9 mouse cellular contexts compared by ENCODE assay signal in genomic region chr8:79355721-79356434, GRCm38 (mm10). TPM values are rescaled to one million over a fixed set of nuclear protein-coding genes. Genes with fewer than 3 reads are reported as not detected.
DNase-seq lines count a peak whose midpoint lies in the region; ATAC-seq and TF ChIP-seq lines count a peak whose summit lies in the region.
"Had no signal": no experiment of that assay in that cellular context is flagged by ENCODE, and none has a peak within 500 bp of the region (broad histone marks: within the 10 kb centered on the region; RNA-seq: fewer than 3 reads in every experiment).

No protein-coding gene starts in this region.

- no peaks in the 10 kb centered on the region for H3K27me3 ChIP-seq in embryonic facial prominence, embryonic 10.5 days (replicated peaks; ENCODE audit: low read depth, poor library complexity, severe bottlenecking)
- H3K27me3 ChIP-seq in hindbrain, postnatal 0 days (ENCODE audit: insufficient read depth, low read length): no peaks in the 10 kb centered on the region
- H3K27me3 ChIP-seq in neural tube, embryonic 12.5 days (replicated peaks): no peaks in the 10 kb centered on the region

- H3K9me3 ChIP-seq in embryonic facial prominence, embryonic 10.5 days: no peaks in the 10 kb centered on the region
- H3K9me3 ChIP-seq in hindbrain, postnatal 0 days (ENCODE audit: low read length): no peaks in the 10 kb centered on the region
- no peaks in the 10 kb centered on the region for H3K9me3 ChIP-seq in neural tube, embryonic 12.5 days

- peak overlapping the region; percentile 57 for H3K27ac ChIP-seq in embryonic facial prominence, embryonic 10.5 days (replicated peaks)
- H3K27ac ChIP-seq in hindbrain, postnatal 0 days: peak overlapping the region; percentile 18; the same call in 1 of the 2 replicates
- H3K27ac ChIP-seq in neural tube, embryonic 12.5 days: no peak overlapping the region; the same call in 1 of the 2 replicates

- H3K4me1 ChIP-seq in embryonic facial prominence, embryonic 10.5 days: peaks cover 25% of the 10 kb centered on the region
- H3K4me1 ChIP-seq in hindbrain, postnatal 0 days (ENCODE audit: insufficient read depth, low read length): peaks cover 6% of the 10 kb centered on the region
- peaks cover 16% of the 10 kb centered on the region for H3K4me1 ChIP-seq in neural tube, embryonic 12.5 days

- H3K4me3 ChIP-seq in embryonic facial prominence, embryonic 10.5 days: no peak overlapping the region
- no peak overlapping the region for H3K4me3 ChIP-seq in hindbrain, postnatal 0 days (ENCODE audit: low read length)
- H3K4me3 ChIP-seq in neural tube, embryonic 12.5 days: no peak overlapping the region

- peak; percentile 65 for ATAC-seq in frontal cortex, adult (ENCODE audit: low TSS enrichment)
- peak; percentile 72 for ATAC-seq in hindbrain, postnatal 0 days
- ATAC-seq in neural tube, embryonic 12.5 days (ENCODE audit: low FRiP score, low read depth): 0 out of 2 replicates have a peak, but pooled peaks have one; percentile 32

- TF ChIP-seq CTCF in hindbrain, postnatal 0 days (IDR thresholded peaks at IDR 0.05; ENCODE audit: low read depth): no peak

- peaks cover 80% of the 10 kb centered on the region for H3K36me3 ChIP-seq in embryonic facial prominence, embryonic 10.5 days (replicated peaks)
- peaks cover 17% of the 10 kb centered on the region; the same call in 1 of the 2 replicates for H3K36me3 ChIP-seq in hindbrain, postnatal 0 days (ENCODE audit: insufficient read depth, low read length)
- H3K36me3 ChIP-seq in neural tube, embryonic 12.5 days: peaks cover 35% of the 10 kb centered on the region

- 36% methylated on average over 16 of the region's 16 CpGs for WGBS in embryonic facial prominence, embryonic 10.5 days
- WGBS in hindbrain, postnatal 0 days: 31% methylated on average over 16 of the region's 16 CpGs
- WGBS in neural tube, embryonic 12.5 days: 44% methylated on average over 16 of the region's 16 CpGs

- no peak overlapping the region for H3K9ac ChIP-seq in hindbrain, postnatal 0 days (replicated peaks; ENCODE audit: low read length)
- 0 out of 2 replicates have a peak overlapping the region, but pooled peaks have one; percentile 14 for H3K9ac ChIP-seq in neural tube, embryonic 12.5 days

- H3K4me2 ChIP-seq in hindbrain, postnatal 0 days (ENCODE audit: low read depth, low read length): no peak overlapping the region
- 0 out of 2 replicates have a peak overlapping the region, but pooled peaks have one; percentile 7 for H3K4me2 ChIP-seq in neural tube, embryonic 12.5 days (replicated peaks)

- no peak for DNase-seq in frontal cortex, adult 2 months (ENCODE audit: extremely low spot score in 1 of 2, low spot score in 1 of 2)
- peak; percentile 25 for DNase-seq in embryonic facial prominence, embryonic 10.5 days (ENCODE audit: low spot score)
- peak; percentile 38 for DNase-seq in hindbrain, postnatal 0 days (ENCODE audit: low spot score)
- no peak for DNase-seq in ovary, postnatal 36 days (ENCODE audit: low spot score)
- no peak for DNase-seq in frontal cortex, postnatal 36 days (ENCODE audit: low spot score in 2 of 2)
- no peak for DNase-seq in thymus, adult 18-20 months
- DNase-seq: kidney, postnatal 36 days had no signal

RNA-seq across cellular contexts. Expression of gene Smad1, which starts 43.4 kb away (rescaled TPM):
- 24.3 and 26.3 TPM in 2 replicates for polyA plus RNA-seq in frontal cortex, adult 2 months (2012; rRNA removed)
- 41.5 and 42.8 TPM in 2 replicates for polyA plus RNA-seq in embryonic facial prominence, embryonic 10.5 days (2016; fragmentation: Nextera tagmentation; extraction: Ambion mirVana)
- 69.8 and 77.2 TPM in 2 replicates for total RNA-seq in hindbrain, postnatal 0 days (2014; rRNA removed)
- polyA plus RNA-seq in hindbrain, postnatal 0 days (2015; fragmentation: Nextera tagmentation; extraction: Ambion mirVana): 49.1 and 50.1 TPM in 2 replicates
- 71.9 and 85.8 TPM in 2 replicates for polyA plus RNA-seq in neural tube, embryonic 12.5 days (2016; fragmentation: Nextera tagmentation; extraction: Ambion mirVana)

Comparison
In these comparisons a context has a peak if more than half of its experiments do, and no peak if none do; other contexts are left out.
1. DNase-seq: peak in embryonic facial prominence, embryonic 10.5 days (single experiment) and hindbrain, postnatal 0 days (single experiment); none in frontal cortex, adult 2 months (0 of 2), ovary, postnatal 36 days (single experiment), frontal cortex, postnatal 36 days (0 of 2) and thymus, adult 18-20 months (0 of 2).
2. Peak in every context shown above with its lines, with median percentiles within 50 percentile points of each other: ATAC-seq.